Mouse (Mus musculus) testis, adult 2 months (tissue): ENCODE data around the gene Ssna1. TPM values are rescaled to one million over a fixed set of nuclear protein-coding genes. Genes with fewer than 3 reads are reported as not detected.

Source experiments
- H3K27ac ChIP-seq: fragments of 200-500 bp; 2 replicates; pipeline ENCODE4 v1.5.1; 2012; ENCODE audit warnings: low read depth, low read length; ENCODE audit not compliant: control insufficient read depth, insufficient read depth
- H3K27me3 ChIP-seq: fragments of 200-500 bp; 2 replicates; pipeline ENCODE4 v1.6.1; 2012; ENCODE audit warnings: mild to moderate bottlenecking, low read length, moderate library complexity; ENCODE audit not compliant: control insufficient read depth, insufficient read depth
- H3K36me3 ChIP-seq: fragments of 200-500 bp; 2 replicates; pipeline ENCODE4 v1.6.1; 2012; ENCODE audit warnings: mild to moderate bottlenecking, low read length; ENCODE audit not compliant: control insufficient read depth, insufficient read depth
- H3K4me1 ChIP-seq: fragments of 200-500 bp; 2 replicates; pipeline ENCODE4 v1.6.1; 2012; ENCODE audit warnings: low read length; ENCODE audit not compliant: control insufficient read depth, insufficient read depth
- H3K4me3 ChIP-seq: fragments of 200-500 bp; 2 replicates; pipeline ENCODE4 v1.5.1; 2012; ENCODE audit warnings: low read depth, mild to moderate bottlenecking, low read length, moderate library complexity, mixed read lengths; ENCODE audit not compliant: control insufficient read depth
- CTCF ChIP-seq: fragments of 200-500 bp; IDR thresholded peaks from 2 replicates; pipeline ENCODE4 v1.5.1; 2012; ENCODE audit warnings: low read depth, mild to moderate bottlenecking, inconsistent platforms, low read length, moderate library complexity; ENCODE audit not compliant: control insufficient read depth, insufficient read depth, insufficient replicate concordance
- POLR2A ChIP-seq: fragments of 200-500 bp; IDR thresholded peaks from 2 replicates; pipeline ENCODE4 v1.6.1; 2012; ENCODE audit warnings: low read depth, mild to moderate bottlenecking, inconsistent platforms, low read length, moderate library complexity; ENCODE audit not compliant: control insufficient read depth
- polyA plus RNA-seq: library from polyadenylated mRNA; depleted of rRNA; stranded (reverse); fragments of >200 nt; gene quantifications from 2 replicates; pipeline ENCODE4 v1.2.3, GENCODE M21; 2012; rRNA removed

Ssna1 gene
- polyA plus RNA-seq, 1 experiment: 54.9 TPM

DNA sequence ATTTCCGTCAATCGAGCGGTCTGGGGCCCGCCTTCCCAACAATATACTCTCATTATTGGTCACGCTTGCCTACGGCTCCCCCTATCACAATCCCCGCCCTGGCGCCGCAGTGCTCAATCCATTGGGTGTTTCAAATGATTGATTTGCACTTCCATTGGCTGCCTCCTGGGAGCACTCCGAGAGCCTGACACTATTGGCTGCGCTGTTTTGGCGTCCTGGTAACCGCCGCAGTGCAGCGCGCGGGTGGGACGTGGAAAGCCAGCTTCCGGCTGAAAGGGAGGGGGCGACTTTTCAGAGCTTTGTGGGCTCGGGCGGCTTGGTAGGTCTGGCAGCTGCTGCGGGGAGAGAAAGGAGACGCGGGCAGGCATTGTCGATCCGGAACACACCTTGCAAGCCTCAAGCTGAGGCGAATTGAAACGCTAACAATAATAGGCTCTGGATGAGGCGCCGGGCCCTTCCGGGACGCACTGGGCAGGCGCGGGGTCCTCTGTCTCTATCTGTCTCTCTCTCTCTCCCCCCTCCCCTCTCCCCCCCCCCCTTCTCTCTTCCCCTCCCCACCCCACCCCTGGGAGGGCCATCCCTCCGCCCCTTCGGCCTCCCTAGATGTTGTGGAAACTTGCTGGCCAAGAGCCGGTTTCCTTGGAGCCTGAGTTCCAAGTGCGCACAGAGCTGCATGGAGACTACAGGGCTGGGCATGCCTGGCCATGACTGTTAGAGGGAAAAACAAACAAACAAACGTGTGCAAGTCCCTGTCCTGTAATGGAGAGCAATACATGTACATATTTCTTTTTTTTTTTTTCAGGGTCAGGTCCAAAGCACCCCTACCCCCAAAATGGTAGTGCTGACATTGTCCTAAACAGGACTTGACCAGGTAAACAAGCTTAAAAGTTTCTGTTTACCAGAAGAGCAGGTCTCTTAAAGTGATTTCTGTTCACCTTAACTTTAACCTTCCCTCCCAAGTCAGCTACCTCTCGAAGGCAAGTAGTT is 47.2 kb downstream of the Ssna1 start:
- no peaks in the 10 kb centered on the region for H3K27me3 ChIP-seq
- peak overlapping the region; percentile 100 for H3K4me3 ChIP-seq
- TF ChIP-seq CTCF: no peak
- no peak; the same call in 1 of the 2 replicates for TF ChIP-seq POLR2A
- H3K27ac ChIP-seq: peak overlapping the region; percentile 94
- H3K4me1 ChIP-seq: peaks cover 4% of the 10 kb centered on the region; the same call in 1 of the 2 replicates
- no peaks in the 10 kb centered on the region for H3K36me3 ChIP-seq

DNA sequence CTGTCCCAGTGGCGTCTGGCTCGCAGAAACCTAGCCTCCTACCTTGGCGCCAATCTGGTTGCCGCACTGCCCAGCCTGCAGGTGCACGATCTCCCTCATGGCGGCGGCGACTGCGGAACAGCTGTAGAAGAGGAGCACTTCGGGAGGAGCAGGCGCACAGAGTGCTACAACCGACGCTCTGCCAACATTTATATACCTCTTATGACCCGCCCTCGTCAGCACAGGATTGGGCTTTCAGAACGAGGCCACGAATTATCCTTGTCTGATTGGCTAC is 47.8 kb downstream of the Ssna1 start, which contains the start of gene Tubb4b:
Gene Tubb4b (minus strand): TSS at position 211 of the 274 bp plus-strand sequence.
- H3K27me3 ChIP-seq: no peaks in the 10 kb centered on the region
- peaks cover 4% of the 10 kb centered on the region; the same call in 1 of the 2 replicates for H3K4me1 ChIP-seq
- TF ChIP-seq CTCF: 0 out of 2 replicates have a peak, but pooled peaks have one; percentile 9
- peak; percentile 99 for TF ChIP-seq POLR2A
- H3K4me3 ChIP-seq: peak within 1 kb of the TSS; percentile 100
- H3K27ac ChIP-seq: peak within 1 kb of the TSS; percentile 99
- H3K36me3 ChIP-seq: no peaks in the 10 kb centered on the region

DNA sequence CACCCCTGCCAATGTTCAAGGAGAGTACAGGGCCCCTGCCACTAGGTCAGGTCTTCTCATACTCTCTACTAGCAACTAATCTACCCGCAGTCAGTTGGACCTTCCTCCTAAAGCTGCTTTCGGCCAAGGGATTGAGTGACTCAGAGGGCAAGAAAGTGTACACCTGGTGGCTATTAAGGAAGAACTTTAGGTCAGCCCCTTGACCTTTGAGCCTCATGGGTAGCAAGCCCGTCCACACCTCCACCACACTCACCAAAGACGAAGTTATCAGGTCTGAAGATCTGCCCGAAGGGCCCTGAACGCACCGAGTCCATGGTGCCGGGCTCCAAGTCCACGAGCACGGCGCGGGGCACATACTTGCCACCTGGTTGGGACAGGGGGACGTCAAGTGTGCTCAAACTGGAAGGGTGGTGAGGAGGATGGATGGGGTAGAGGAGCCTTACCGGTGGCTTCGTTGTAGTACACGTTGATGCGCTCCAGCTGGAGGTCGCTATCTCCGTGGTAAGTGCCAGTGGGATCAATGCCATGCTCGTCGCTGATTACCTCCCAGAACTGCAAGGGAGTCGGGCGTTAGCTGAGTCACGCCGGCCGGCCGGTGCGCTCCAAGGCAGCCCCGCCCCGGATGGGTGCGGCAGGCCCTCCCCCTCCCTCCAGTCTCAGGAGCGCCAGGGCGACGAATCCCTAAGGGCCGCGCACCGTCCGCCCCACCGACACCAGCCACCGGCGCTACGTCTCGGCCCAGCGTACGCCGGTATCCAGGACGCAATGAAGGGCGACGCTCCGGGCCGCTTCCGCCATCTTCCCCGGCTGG is 48.4 kb downstream of the Ssna1 start:
- Histone ChIP-seq H3K27me3 (no peaks in the 10 kb centered on the region), H3K36me3 (no peaks in the 10 kb centered on the region), H3K4me3 (peak overlapping the region; percentile 100), H3K4me1 (peaks cover 4% of the 10 kb centered on the region; the same call in 1 of the 2 replicates), H3K27ac (peak overlapping the region; percentile 99)
- TF ChIP-seq CTCF (no peak), POLR2A (no peak)

DNA sequence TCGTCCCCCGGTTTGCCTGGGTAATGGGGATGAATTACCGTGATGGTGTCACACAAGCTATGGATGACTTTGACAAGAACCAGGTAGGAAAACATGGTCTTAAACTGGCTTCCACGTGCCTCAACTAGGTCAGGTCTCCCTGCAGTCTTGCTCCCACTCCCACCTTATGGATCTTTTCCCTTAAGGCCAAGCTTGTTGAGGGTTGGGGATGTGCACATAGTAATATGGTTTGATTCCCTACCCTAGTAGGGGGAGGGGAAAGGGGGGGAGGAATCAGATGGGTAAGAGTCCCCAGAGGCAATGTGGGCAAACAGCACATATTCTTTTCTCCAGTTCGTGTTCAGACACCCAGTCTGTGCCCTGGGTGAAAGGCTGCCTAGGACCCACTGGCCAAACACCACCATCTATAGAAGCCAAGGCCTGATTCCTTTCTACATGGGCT is 50.9 kb downstream of the Ssna1 start:
- peak overlapping the region; percentile 72 for H3K4me3 ChIP-seq
- H3K4me1 ChIP-seq: peaks cover 2% of the 10 kb centered on the region; the same call in 1 of the 2 replicates
- no peak for TF ChIP-seq CTCF
- TF ChIP-seq POLR2A: no peak
- H3K36me3 ChIP-seq: no peaks in the 10 kb centered on the region
- no peaks in the 10 kb centered on the region for H3K27me3 ChIP-seq
- H3K27ac ChIP-seq: no peak overlapping the region; the same call in 1 of the 2 replicates

Other genes starting within 250 kb of the Ssna1 start
- 69.1 and 78.2 TPM in 2 replicates for gene Nsmf, start 218.1 kb downstream of the Ssna1 start, polyA plus RNA-seq
- 0.48 TPM in 2 replicates for gene Entpd8, start 192.1 kb downstream of the Ssna1 start, polyA plus RNA-seq
- gene Noxa1, start 177.3 kb downstream of the Ssna1 start, polyA plus RNA-seq: 0.14 and 0.25 TPM in 2 replicates
- gene Nrarp, start 91.7 kb downstream of the Ssna1 start, polyA plus RNA-seq: 3.8 and 4.0 TPM in 2 replicates
- gene Tor4a, start 75.6 kb downstream of the Ssna1 start, polyA plus RNA-seq: 0.98 and 1.3 TPM in 2 replicates
- 20.7 and 24.9 TPM in 2 replicates for gene Nelfb, start 60.9 kb downstream of the Ssna1 start, polyA plus RNA-seq
- 244 and 247 TPM in 2 replicates for gene Stpg3, start 57.8 kb downstream of the Ssna1 start, polyA plus RNA-seq
- 552 and 576 TPM in 2 replicates for gene Fam166a, start 53.7 kb downstream of the Ssna1 start, polyA plus RNA-seq
- gene Tubb4b, start 47.7 kb downstream of the Ssna1 start, polyA plus RNA-seq: 2,564 and 2,638 TPM in 2 replicates
- gene Slc34a3, start 38.1 kb downstream of the Ssna1 start, polyA plus RNA-seq: 0.48 and 0.55 TPM in 2 replicates
- 0.05 TPM in 1 of 2 replicates, not detected in the other for gene Rnf224, start 35.7 kb downstream of the Ssna1 start, polyA plus RNA-seq
- 7.4 and 8.1 TPM in 2 replicates for gene Rnf208, start 30.2 kb downstream of the Ssna1 start, polyA plus RNA-seq
- 0.12 and 0.31 TPM in 2 replicates for gene Cysrt1, start 30.0 kb downstream of the Ssna1 start, polyA plus RNA-seq
- gene AL732309.1, start 25.6 kb downstream of the Ssna1 start, polyA plus RNA-seq: 7.0 and 7.9 TPM in 2 replicates
- gene Tmem203, start 17.0 kb downstream of the Ssna1 start, polyA plus RNA-seq: 63.3 and 69.3 TPM in 2 replicates
- gene Tprn, start 9.8 kb downstream of the Ssna1 start, polyA plus RNA-seq: 357 and 363 TPM in 2 replicates
- gene Anapc2, start within 50 bp of the Ssna1 start, polyA plus RNA-seq: 29.3 and 32.3 TPM in 2 replicates
- 830 and 870 TPM in 2 replicates for gene Tmem210, start 15.7 kb upstream of the Ssna1 start, polyA plus RNA-seq
- gene Lrrc26, start 17.5 kb upstream of the Ssna1 start, polyA plus RNA-seq: 3.5 and 4.3 TPM in 2 replicates
- 0.38 and 0.75 TPM in 2 replicates for gene Grin1, start 46.7 kb upstream of the Ssna1 start, polyA plus RNA-seq
- 25.4 and 29.3 TPM in 2 replicates for gene Man1b1, start 59.9 kb upstream of the Ssna1 start, polyA plus RNA-seq
- gene Dpp7, start 83.9 kb upstream of the Ssna1 start, polyA plus RNA-seq: 4.0 and 5.0 TPM in 2 replicates
- 1.7 and 2.2 TPM in 2 replicates for gene Uap1l1, start 93.2 kb upstream of the Ssna1 start, polyA plus RNA-seq
- 1.1 and 1.3 TPM in 2 replicates for gene Sapcd2, start 99.9 kb upstream of the Ssna1 start, polyA plus RNA-seq
- 6.2 and 6.5 TPM in 2 replicates for gene Entpd2, start 123.4 kb upstream of the Ssna1 start, polyA plus RNA-seq
- 13.6 and 15.9 TPM in 2 replicates for gene Npdc1, start 126.9 kb upstream of the Ssna1 start, polyA plus RNA-seq
- 0.10 TPM in 1 of 2 replicates, not detected in the other for gene Fut7, start 150.8 kb upstream of the Ssna1 start, polyA plus RNA-seq
- 17.3 and 18.3 TPM in 2 replicates for gene Abca2, start 156.3 kb upstream of the Ssna1 start, polyA plus RNA-seq
- gene Clic3, start 184.4 kb upstream of the Ssna1 start, polyA plus RNA-seq: 0.78 and 11.8 TPM in 2 replicates
- gene Paxx, start 188.7 kb upstream of the Ssna1 start, polyA plus RNA-seq: 34.3 and 35.8 TPM in 2 replicates
- gene Ptgds, start 197.6 kb upstream of the Ssna1 start, polyA plus RNA-seq: 311 and 369 TPM in 2 replicates
- 5.7 TPM in 1 of 2 replicates, not detected in the other for gene Lcn12, start 221.5 kb upstream of the Ssna1 start, polyA plus RNA-seq
- gene Fbxw5, start 228.3 kb upstream of the Ssna1 start, polyA plus RNA-seq: 137 and 166 TPM in 2 replicates
- 58.4 and 70.5 TPM in 2 replicates for gene C8g, start 229.3 kb upstream of the Ssna1 start, polyA plus RNA-seq